Mouse (Mus musculus) testis, adult 2 months (tissue): Measurements from ENCODE around the gene Aldh3a2.

Source experiments
- CTCF ChIP-seq: fragments of 200-500 bp; IDR thresholded peaks from 2 replicates; pipeline ENCODE4 v1.5.1; 2012; ENCODE audit warnings: low read depth, mild to moderate bottlenecking, inconsistent platforms, low read length, moderate library complexity; ENCODE audit not compliant: control insufficient read depth, insufficient read depth, insufficient replicate concordance
- POLR2A ChIP-seq: fragments of 200-500 bp; IDR thresholded peaks from 2 replicates; pipeline ENCODE4 v1.6.1; 2012; ENCODE audit warnings: low read depth, mild to moderate bottlenecking, inconsistent platforms, low read length, moderate library complexity; ENCODE audit not compliant: control insufficient read depth

- TF ChIP-seq POLR2A = no peak
- no peak for TF ChIP-seq CTCF
Measured at GRCm38 (mm10) chr11:61259106-61259505, 8.2 kb downstream of the Aldh3a2 start.
